Mouse (Mus musculus) adrenal gland, adult 2 months (tissue): ENCODE data around the gene Klf9. TPM values are rescaled to one million over a fixed set of nuclear protein-coding genes. Genes with fewer than 3 reads are reported as not detected.

Experiments used
- microRNA-seq, 2 experiments: library from miRNA; unstranded; fragments of <30 nt; microRNA quantifications; one replicate each; pipeline ENCODE4 v1.2.0; 2021
- polyA plus RNA-seq: library from polyadenylated mRNA; depleted of rRNA; stranded (reverse); fragments of >200 nt; gene quantifications from 2 replicates; pipeline ENCODE4 v1.2.3, GENCODE M21; 2012; rRNA removed
- total RNA-seq, 2 experiments: library from RNA; stranded (reverse); gene quantifications; 2 replicates each; pipeline ENCODE4 v1.2.3; 2021

The Klf9 gene
- total and polyA plus RNA-seq, 3 experiments, result 64.4 to 85.6 (median 75.8) TPM

Small RNA genes lying within 50 kb of the gene (microRNA-seq; reads per million reads assigned to microRNA genes)
- 0 reads per million in 2 experiments for gene Mir1192

Other genes starting within 250 kb of the Klf9 start
- 10 to 100 TPM; 20.9 to 21.5 TPM for gene Smc5, start 132.7 kb downstream of the Klf9 start, total RNA-seq
- 1.6 and 1.8 TPM in 2 replicates for gene Smc5, start 132.7 kb downstream of the Klf9 start, polyA plus RNA-seq